Mouse (Mus musculus) thymus, postnatal 10 days (tissue): ENCODE measurements around the gene Mettl1.

Source experiments
- DNase-seq, 2 experiments: peaks; one replicate each; pipeline ENCODE4 v3.0.0; 2021; ENCODE audit warnings: low spot score in 2 of 2

The Mettl1 gene

GRCm38 (mm10) chr10:127083915-127084306 is 42.7 kb downstream of the Mettl1 start:
- DNase-seq: no peak

GRCm38 (mm10) chr10:127085052-127085451 is 43.8 kb downstream of the Mettl1 start:
- no peak for DNase-seq

DNA sequence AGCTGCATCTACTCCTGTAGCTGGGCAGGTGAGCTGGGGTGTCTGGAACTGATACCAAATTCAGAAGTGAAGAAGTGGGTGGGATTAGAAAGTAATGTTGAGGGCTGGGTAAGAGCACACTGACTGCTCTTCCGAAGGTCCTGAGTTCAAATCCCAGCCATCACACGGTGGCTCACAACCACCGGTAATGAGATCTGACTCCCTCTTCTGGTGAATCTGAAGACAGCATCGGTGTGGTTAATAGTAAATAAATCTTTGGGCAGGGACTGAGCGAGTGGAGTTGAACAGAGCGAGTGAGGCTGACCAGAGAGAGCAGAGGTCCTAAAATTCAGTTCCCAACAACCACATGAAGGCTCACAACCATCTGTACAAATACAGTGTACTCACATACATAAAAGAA is 44.4 kb downstream of the Mettl1 start:
- no peak for DNase-seq

DNA sequence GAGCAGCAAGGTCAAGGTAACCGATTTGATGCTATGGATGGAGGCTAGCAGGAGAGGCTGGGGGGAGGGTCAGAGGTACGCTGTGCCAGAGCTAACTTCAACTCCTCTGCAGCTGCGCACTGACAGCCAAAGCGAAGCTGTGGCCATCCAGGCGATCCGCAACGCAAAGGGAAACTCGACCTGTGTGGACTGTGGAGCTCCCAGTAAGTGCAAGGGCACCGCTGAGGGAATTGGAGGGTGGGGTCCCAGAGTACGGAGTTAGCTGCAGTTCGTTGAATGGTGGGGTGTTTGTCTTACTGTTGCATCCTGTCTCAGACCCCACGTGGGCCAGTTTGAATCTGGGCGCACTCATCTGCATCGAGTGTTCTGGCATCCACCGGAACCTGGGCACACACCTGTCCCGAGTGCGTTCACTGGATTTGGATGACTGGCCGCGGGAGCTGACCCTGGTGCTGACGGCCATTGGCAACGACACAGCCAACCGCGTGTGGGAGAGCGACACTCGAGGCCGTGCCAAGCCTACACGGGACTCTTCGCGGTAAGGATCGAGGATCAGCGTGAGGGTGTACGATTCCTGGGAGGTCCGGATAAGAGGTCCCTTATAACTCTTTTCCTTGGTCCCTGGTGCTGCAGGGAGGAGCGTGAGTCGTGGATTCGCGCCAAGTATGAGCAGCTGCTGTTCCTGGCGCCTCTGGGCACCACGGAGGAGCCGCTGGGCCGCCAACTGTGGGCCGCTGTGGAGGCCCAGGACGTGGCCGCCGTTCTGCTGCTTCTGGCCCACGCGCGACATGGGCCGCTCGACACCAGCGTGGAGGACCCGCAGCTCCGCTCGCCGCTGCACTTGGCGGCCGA is 49.6 kb downstream of the Mettl1 start:
- no peak for DNase-seq

DNA sequence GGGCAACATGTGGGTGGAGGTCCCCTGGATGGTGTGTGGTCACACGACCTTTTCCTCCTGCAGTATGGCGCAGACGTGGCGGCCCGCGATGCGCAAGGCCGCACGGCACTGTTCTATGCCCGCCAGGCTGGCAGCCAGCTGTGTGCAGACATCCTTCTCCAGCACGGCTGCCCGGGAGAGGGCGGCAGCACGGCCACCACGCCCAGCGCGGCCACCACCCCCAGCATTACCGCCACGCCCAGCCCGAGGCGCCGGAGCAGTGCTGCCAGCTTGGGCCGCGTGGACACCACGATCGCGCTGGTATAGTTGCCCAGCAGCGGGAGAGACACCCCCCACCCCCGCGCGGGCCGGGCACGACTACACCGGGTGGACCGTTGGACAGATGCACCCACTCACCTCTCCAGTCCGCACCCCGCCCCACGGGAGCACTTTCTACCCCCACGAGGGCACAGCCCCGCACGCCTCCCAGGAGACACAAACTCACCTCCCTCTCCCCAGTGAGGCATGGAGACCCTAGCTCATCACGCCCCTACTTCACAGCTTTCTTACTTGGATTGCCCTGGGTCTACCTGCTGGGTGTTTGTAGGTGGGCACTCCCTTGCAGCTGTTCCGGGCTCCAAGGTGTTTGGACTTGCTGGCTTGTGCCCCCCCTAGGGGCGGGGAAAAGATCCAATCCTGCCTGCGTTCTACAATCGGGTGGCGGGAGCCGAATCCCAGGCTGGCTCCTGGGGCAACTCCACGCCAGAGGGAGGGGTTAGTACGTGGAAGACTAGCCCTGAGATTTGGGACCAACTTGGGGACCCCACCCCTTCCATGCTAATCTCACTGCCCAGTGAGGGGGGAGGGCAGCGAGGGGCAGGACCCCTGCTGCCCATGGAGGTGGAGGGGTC is 50.5 kb downstream of the Mettl1 start:
- DNase-seq: no peak

DNA sequence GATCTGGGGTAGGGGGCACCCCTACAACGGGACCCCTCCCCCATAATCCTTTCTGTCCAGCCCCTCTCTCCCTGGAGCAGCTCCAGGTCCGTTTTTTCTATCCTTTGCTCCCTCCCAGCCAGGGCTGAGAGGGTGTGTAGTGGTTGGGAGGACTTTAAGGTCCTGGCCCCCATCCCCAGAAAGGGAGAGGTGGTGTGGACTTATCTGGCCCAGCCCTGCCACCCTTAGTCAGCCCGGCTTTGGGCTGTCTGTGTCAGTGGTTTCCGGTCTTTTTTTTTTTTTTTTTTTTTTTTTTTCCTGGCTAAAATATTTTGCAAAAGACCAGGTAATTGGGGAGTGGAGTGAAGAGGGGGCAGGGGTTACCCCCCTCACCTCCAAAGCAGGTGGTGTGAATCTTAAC is 51.5 kb downstream of the Mettl1 start:
- DNase-seq: no peak

GRCm38 (mm10) chr10:127094382-127094802 is 53.2 kb downstream of the Mettl1 start:
- no peak for DNase-seq
